Mouse (Mus musculus) stomach, postnatal 0 days (tissue): ENCODE data around the gene Zbtb32.

ENCODE experiments used
- CTCF ChIP-seq: IDR thresholded peaks from 2 replicates; pipeline ENCODE4 v1.5.1; 2016; ENCODE audit warnings: antibody characterized with exemption, low read depth, mild to moderate bottlenecking, moderate library complexity
- EP300 ChIP-seq: optimal IDR thresholded peaks from 2 replicates; pipeline ENCODE3; 2016; ENCODE audit warnings: antibody characterized with exemption

GRCm38 (mm10) chr7:30633762-30634412 lies 35.2 kb upstream of the Zbtb32 start:
- no peak for TF ChIP-seq CTCF
- TF ChIP-seq EP300 = no peak
